Mouse (Mus musculus) c-Kit-positive CD71-positive TER-119-negative erythroid progenitor cells, embryonic 14.5 days (primary cell): ENCODE results near the gene Rgma.

ENCODE experiments used
- DNase-seq: peaks from one replicate; pipeline ENCODE4 v3.0.0-alpha.2; 2013; ENCODE audit warnings: low read depth

Rgma gene

DNA sequence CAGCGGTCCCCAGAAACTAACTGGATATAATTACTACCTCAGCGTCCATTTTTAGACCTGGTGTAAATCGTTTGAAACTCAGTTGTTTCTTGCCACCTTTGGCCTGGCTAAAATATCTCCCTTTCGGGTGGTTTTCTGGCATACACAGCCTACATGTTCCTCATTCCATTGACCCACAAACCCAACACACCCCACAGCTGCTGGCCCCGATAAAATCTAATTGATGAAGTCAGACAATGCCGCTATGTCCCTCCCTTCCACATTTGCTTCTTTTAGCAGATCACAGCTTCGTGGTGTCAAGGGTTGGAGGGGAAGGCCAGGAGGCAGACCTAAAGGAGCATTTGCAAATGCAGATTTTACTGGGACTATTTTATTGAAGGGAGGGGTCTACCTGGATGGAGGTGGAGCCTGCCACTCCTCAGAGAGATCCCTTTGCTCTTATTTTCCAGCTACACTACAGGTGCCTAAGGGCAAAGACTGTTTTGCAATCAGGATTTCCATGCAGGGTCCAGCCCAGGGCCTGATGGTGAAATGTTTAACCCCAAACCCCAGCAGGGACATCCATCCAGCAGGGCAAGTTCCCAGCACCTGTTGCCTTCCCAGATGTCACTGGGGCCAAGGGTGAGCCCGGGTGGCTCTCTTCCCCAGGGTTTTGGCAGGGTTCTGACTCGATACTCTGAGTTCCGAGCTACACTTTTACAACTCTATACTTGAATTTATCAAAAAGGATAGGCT is 3.6 kb upstream of the Rgma start:
- no peak for DNase-seq

- DNase-seq, result no peak
Observed at GRCm38 (mm10) chr7:73372352-73372970, 2.8 kb upstream of the Rgma start.

GRCm38 (mm10) chr7:73374727-73375126 is 582 bp upstream of the Rgma start:
- no peak for DNase-seq

DNA sequence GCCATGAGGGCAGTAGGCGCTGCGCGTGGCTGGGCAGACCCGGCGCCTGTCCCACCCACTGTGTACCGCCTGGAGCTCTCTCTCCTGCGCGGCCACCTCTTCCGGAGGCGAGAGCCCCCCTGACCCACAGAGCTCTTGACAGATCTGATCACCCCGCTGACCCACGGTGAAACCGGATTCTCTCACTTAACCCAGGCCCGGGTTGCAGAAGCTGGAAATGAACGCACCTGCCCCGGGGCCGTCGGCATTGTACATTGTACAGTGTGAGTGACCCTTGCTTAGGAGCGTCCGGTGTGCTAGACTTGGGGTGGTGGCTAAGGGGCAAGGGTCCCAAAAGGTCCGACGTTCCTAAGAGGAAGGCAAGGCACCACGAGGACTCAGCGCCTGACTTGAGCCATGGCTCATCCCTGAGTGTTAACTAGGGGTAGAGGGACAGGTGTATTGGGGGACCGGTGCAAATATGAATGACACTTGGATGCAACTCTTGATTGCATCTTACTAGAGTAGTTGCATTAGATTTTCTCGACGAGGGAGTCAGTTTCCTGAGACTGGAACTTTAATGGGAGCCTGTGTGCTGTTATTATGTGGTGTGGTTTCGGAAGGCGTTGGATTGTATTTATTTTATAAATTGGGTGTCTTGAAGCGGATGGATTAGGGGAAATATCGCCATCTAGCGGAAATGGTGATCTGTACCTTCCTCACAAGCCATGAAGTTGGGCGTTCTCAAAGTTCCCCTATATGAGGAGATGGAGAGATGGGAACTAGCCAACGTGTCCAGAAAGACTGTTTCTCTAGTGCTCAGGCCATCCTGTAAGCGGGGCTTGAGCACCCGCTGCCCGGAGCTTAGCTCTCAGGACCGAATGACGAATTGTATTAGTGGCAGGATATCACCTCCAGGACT is 1.0 kb downstream of the Rgma start:
- peak; percentile 34 for DNase-seq

- DNase-seq, result no peak
Observed at GRCm38 (mm10) chr7:73377307-73377706, 2.0 kb downstream of the Rgma start.

GRCm38 (mm10) chr7:73378034-73378433 is 2.7 kb downstream of the Rgma start:
- no peak for DNase-seq

GRCm38 (mm10) chr7:73382843-73383242 is 7.5 kb downstream of the Rgma start:
- DNase-seq, result no peak

- no peak for DNase-seq
Observed at GRCm38 (mm10) chr7:73388866-73389265, 13.6 kb downstream of the Rgma start.

DNA sequence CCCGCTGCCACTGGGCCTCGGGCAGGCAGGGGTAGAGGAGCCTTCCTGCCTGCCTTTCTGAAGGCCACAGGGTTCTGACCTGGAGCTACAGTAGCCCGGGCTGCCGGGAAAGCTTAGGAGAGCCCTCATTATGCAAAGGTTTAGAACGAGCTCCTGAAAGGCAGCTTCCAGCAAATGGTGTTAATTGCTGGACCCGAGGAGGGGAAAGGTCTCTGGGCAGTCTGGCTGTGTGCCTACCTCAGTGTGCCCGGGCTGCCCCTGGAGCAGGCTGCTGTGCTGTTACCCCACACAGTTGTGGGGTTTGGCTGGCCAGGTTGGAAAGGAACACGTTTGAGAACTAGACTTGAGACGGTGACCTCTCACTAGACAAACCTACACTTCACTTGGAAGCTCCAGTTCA is 14.1 kb downstream of the Rgma start:
- no peak for DNase-seq

DNA sequence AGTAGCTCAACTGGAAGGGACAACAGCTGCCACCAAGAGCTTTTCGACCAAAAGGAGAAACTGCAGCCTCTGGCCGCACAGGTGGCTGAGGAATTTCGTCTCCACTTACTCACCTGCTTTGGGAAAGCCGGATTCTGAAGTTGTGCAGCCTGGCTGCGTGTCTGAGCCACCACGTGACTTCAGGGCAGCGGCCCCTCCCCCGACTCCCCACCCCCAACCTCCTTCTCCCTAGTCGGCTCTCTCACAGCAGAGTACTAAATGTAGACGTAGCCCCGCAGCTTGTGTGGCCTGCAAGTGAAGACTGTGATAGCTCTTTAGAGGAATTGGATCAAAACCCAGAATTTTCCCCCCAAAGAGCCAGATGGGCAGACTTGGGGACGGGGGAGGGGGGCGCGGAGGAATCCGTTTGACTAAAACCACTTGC is 14.6 kb downstream of the Rgma start:
- DNase-seq, result no peak

- no peak for DNase-seq
Observed at GRCm38 (mm10) chr7:73390426-73391001, 15.2 kb downstream of the Rgma start.

- DNase-seq, result no peak
Observed at GRCm38 (mm10) chr7:73391002-73391517, 15.8 kb downstream of the Rgma start.

GRCm38 (mm10) chr7:73391518-73392321 is 16.4 kb downstream of the Rgma start:
- no peak for DNase-seq

- no peak for DNase-seq
Observed at GRCm38 (mm10) chr7:73392359-73392758, 17.1 kb downstream of the Rgma start.

DNA sequence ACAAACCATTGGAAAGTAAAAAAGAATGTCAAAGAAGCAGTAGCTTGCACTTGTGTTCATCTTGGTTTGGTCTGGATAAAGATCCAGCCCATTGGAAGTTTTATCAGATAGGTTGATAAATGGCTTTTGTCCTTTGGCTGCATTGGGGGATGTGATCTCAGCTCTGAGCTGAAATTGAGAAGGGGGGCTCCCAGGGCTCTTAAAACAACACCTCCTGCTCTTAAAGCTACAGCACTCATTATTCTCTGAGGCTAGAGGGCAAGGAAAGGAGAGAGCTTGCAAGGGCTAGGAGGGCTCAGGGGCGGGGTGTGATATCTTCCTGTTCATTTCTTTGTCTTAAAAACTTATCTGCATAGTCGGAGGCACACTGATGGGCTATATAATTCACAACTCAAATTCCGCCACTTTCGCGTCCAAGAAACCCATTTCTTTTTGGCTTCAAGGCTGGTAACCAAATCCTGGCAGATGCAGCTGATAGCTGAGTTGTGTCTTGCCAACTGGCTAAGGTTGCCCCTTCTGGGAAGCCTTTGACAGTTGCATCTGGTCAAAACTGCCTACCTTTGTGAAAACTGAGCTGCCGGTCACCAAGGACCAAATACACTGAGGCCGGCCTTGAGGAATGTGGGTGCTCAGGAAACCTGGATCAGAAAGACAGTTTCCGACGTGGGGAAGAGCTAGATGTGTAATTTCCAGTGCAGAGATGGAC is 18.2 kb downstream of the Rgma start:
- DNase-seq, result no peak

- DNase-seq, result no peak
Observed at GRCm38 (mm10) chr7:73394013-73394409, 18.7 kb downstream of the Rgma start.

DNA sequence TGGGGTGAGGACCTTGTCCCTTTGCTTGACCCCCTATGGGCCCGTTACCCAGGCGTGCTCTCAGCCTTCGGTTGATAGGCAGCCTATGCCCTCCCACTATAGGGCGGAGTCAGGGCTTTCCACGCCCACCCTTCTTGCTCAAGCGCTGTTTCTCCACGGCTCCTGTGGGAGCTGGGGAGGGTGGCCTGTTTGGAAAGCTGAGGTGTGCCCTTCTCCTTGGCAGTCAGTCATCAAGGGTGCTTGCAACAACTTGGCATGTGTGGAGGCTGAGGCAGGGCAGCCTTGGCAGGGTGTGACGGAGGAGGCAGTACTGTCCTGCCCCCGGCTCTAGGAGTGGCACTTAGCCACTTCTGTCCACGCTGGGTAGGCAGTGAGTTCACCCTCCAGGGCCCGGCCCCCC is 23.0 kb downstream of the Rgma start:
- no peak for DNase-seq

DNA sequence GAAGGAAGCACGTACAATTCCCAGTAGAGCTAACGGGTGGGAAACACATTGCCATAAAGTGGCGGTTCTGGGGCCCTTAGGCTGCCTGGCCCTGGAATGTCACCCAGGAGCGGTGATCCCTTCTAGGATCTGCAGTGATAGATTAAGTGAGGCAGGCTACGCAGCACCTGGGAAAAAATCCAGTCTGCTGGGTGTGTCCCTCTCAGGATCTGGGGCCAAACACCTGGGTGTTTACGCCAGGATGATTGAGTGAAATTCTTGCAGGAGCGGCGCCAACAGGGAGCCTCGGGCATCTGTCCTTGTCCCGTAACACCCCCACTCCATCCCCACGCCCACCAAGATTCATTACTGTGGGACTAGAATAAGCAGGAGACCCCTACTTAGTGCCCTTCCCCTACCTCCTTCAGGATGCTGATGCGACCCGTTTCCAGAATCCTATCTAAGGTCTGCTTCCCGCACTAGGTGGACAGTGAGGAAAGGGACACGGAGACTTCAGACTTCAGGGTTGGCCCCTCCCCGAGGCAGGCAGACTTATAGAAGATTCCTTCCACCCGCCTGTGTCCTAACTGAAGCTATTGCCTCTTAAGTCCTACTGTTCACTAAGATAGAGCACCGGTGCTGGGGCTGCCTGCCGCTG is 23.6 kb downstream of the Rgma start:
- no peak for DNase-seq

DNA sequence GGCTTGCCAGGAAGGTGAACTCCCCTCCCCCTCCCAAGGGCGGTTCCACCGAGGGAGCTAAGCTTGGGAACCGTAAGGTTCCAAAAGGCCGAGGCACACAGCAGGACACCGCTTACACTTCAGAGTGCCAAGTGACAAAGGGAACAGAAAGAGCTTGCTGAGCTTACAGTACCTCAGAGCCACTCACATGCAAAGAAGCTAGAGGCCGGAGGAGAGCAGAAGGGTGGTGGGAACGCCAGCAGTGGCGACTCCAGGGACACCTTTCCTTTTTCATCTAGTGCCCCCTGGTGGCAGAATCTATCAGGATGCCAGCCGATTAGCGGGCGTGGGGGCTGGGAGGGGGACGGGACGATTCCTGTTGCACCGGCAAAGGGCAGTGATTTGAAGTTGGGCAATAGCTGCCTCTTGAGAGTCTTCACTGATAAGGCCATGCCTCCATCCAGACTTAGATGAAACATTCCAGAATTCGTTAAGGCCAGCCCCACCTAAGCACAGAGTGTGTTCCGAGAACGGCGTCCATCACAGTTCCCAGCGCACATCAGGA is 24.3 kb downstream of the Rgma start:
- DNase-seq, result peak; percentile 13
